Mouse (Mus musculus): Measurements from ENCODE around the gene Palm. TPM values are rescaled to one million over a fixed set of nuclear protein-coding genes. Genes with fewer than 3 reads are reported as not detected.

Gene Palm
- total RNA-seq, 2 experiments from 2014 or later = 293 to 312 TPM

- Histone ChIP-seq H3K4me3 (no peak overlapping the region), H3K27ac (no peak overlapping the region)
- DNase-seq (ENCODE audit: extremely low spot score in 1 of 2, low spot score in 2 of 2) = no peak
- intact Hi-C loops (cut with DNase I) = no loop called here
- TF ChIP-seq CTCF (IDR thresholded peaks at IDR 0.05) = no peak
Measured at GRCm38 (mm10) chr10:79760603-79761143, 32.7 kb upstream of the Palm start.

- Histone ChIP-seq H3K27ac (no peak overlapping the region), H3K4me3 (no peak overlapping the region)
- no peak for TF ChIP-seq CTCF (IDR thresholded peaks at IDR 0.05)
- no peak for DNase-seq (ENCODE audit: extremely low spot score in 1 of 2, low spot score in 2 of 2)
- intact Hi-C loops (cut with DNase I) = no loop called here
Measured at GRCm38 (mm10) chr10:79762875-79763274, 30.5 kb upstream of the Palm start.

- Histone ChIP-seq H3K4me3 (peak overlapping the region; percentile 16; the same call in 1 of the 2 replicates), H3K27ac (no peak overlapping the region)
- intact Hi-C loops (cut with DNase I) = no loop called here
- DNase-seq (ENCODE audit: extremely low spot score in 1 of 2, low spot score in 2 of 2) = no peak
- no peak for TF ChIP-seq CTCF (IDR thresholded peaks at IDR 0.05)
Measured at GRCm38 (mm10) chr10:79764234-79764633, 29.1 kb upstream of the Palm start.

- intact Hi-C loops (cut with DNase I) = no loop called here
- Histone ChIP-seq H3K27ac (no peak overlapping the region), H3K4me3 (peak overlapping the region; percentile 96)
- no peak for TF ChIP-seq CTCF (IDR thresholded peaks at IDR 0.05)
- DNase-seq (ENCODE audit: extremely low spot score in 1 of 2, low spot score in 2 of 2) = no peak
Measured at GRCm38 (mm10) chr10:79765228-79765745, 28.1 kb upstream of the Palm start.

GRCm38 (mm10) chr10:79766001-79766507 lies 27.3 kb upstream of the Palm start:
- intact Hi-C loops (cut with DNase I) = loop anchor here (2.0 kb wide), 1 partner anchor 61 kb away; the partner anchor contains the start of gene Bsg

GRCm38 (mm10) chr10:79766508-79767325 lies 26.7 kb upstream of the Palm start, which contains the start of gene Rnf126:
TSS of gene Rnf126 (minus strand) at chr10:79766952.
- Histone ChIP-seq H3K4me3 (peak within 1 kb of the TSS; percentile 96), H3K27ac (peak within 1 kb of the TSS; percentile 97)
- intact Hi-C loops (cut with DNase I) = loop anchor here (1.0 to 2.0 kb wide), 2 partner anchors 14 to 62 kb away; partner anchors contain the start of gene Bsg

More at GRCm38 (mm10) chr10:79766001-79766507, 27.3 kb upstream of the Palm start:
- no peak for TF ChIP-seq CTCF (IDR thresholded peaks at IDR 0.05)
- peak overlapping the region; percentile 95 for H3K27ac ChIP-seq
- H3K4me3 ChIP-seq = peak overlapping the region; percentile 96
- DNase-seq (ENCODE audit: extremely low spot score in 1 of 2, low spot score in 2 of 2) = no peak

GRCm38 (mm10) chr10:79767372-79768244 lies 25.8 kb upstream of the Palm start:
- no peak for TF ChIP-seq CTCF (IDR thresholded peaks at IDR 0.05)
- intact Hi-C loops (cut with DNase I) = loop anchor here (1.0 to 2.0 kb wide), 3 partner anchors 13 to 63 kb away; partner anchors contain the start of gene Bsg
- Histone ChIP-seq H3K4me3 (peak overlapping the region; percentile 96), H3K27ac (peak overlapping the region; percentile 97)
- DNase-seq (ENCODE audit: extremely low spot score in 1 of 2, low spot score in 2 of 2) = peak; percentile 94 to 95

More at GRCm38 (mm10) chr10:79766508-79767325, 26.7 kb upstream of the Palm start, which contains the start of gene Rnf126:
- DNase-seq (ENCODE audit: extremely low spot score in 1 of 2, low spot score in 2 of 2) = peak; percentile 98 to 100
- TF ChIP-seq CTCF (IDR thresholded peaks at IDR 0.05) = no peak

GRCm38 (mm10) chr10:79768400-79768799 lies 25.0 kb upstream of the Palm start:
- Histone ChIP-seq H3K27ac (peak overlapping the region; percentile 84), H3K4me3 (peak overlapping the region; percentile 96)
- DNase-seq (ENCODE audit: extremely low spot score in 1 of 2, low spot score in 2 of 2) = peak; percentile 71 to 77
- intact Hi-C loops (cut with DNase I) = loop anchor here (1.0 kb wide), 1 partner anchor 44 kb away; no protein-coding TSS in a partner anchor
- peak; percentile 81 for TF ChIP-seq CTCF (IDR thresholded peaks at IDR 0.05)

- intact Hi-C loops (cut with DNase I) = no loop called here
- Histone ChIP-seq H3K27ac (no peak overlapping the region), H3K4me3 (no peak overlapping the region)
- no peak for TF ChIP-seq CTCF (IDR thresholded peaks at IDR 0.05)
- no peak for DNase-seq (ENCODE audit: extremely low spot score in 1 of 2, low spot score in 2 of 2)
Measured at GRCm38 (mm10) chr10:79769329-79769728, 24.0 kb upstream of the Palm start.

GRCm38 (mm10) chr10:79772320-79772719 lies 21.1 kb upstream of the Palm start:
- intact Hi-C loops (cut with DNase I) = no loop called here
- H3K27ac ChIP-seq = no peak overlapping the region
- TF ChIP-seq CTCF (IDR thresholded peaks at IDR 0.05) = peak; percentile 9; the same call in 1 of the 2 replicates
- no peak for DNase-seq (ENCODE audit: extremely low spot score in 1 of 2, low spot score in 2 of 2)
- H3K4me3 ChIP-seq = no peak overlapping the region

- no peak for DNase-seq (ENCODE audit: extremely low spot score in 1 of 2, low spot score in 2 of 2)
- Histone ChIP-seq H3K4me3 (no peak overlapping the region), H3K27ac (no peak overlapping the region)
- intact Hi-C loops (cut with DNase I) = no loop called here
- TF ChIP-seq CTCF (IDR thresholded peaks at IDR 0.05) = no peak
Measured at GRCm38 (mm10) chr10:79773208-79773607, 20.2 kb upstream of the Palm start.

Measured in left cerebral cortex, adult 2 months (tissue).